Mouse (Mus musculus) layer of hippocampus, postnatal 14 days (tissue): Measurements from ENCODE around the gene Serpina11. TPM values are rescaled to one million over a fixed set of nuclear protein-coding genes. Genes with fewer than 3 reads are reported as not detected.
"Not testable (repeated sequence)": the region's sequence is repeated elsewhere in the genome, so short reads cannot be mapped to it uniquely, and the experiment has no call there.

Experiments
- DNase-seq, 2 experiments: peaks; one replicate each; pipeline ENCODE4 v3.0.0; 2021 to 2022; ENCODE audit warnings: low spot score in 2 of 2, mixed read lengths in 1 of 2
- total RNA-seq, 2 experiments: library from RNA; stranded (reverse); gene quantifications; 2 replicates each; pipeline ENCODE4 v1.2.3; 2021

Gene Serpina11
- total RNA-seq, 2 experiments from 2014 or later = not detected

DNA sequence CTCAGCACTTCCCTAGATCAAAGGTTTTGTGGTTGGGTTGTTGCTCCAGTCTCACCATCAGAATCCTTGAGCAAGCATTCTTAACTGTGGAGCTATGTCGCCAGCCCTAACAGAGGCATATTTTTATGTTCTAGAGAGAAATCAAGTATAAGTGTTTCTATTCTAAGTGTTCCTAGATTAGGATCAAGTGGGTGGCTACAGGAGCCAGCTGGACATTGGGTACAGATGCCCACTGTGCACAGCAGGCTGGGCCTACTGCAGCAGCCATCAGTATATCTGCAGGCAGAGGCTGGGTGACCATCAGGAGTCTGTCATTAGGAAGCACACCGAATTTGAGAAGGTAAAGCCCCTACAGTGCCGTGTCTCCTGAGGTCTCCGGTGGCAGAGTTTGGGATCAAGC lies 18.7 kb downstream of the Serpina11 start:
- DNase-seq = no peak

- DNase-seq = no peak
Measured at GRCm38 (mm10) chr12:103969577-103970116, 20.1 kb downstream of the Serpina11 start.

DNA sequence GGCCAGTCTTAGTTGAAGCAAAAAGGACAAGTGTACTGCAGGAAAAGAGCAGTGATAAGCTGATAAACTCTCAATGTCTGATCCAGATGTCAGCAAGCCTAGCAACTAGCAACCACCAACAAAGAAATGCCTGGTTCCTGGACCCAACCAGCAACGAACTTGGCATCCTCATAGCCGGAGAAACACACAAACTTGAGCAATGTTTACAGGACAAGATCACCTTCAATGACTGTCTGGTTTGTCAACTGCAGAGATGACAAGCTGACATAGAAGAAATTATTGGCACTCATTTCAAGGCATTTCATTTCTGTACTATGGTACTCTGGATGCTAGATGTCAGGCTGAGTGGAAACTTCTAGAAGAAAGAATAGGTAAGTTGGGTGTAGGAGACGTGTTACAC lies 23.0 kb downstream of the Serpina11 start:
- DNase-seq = no peak

- no peak for DNase-seq
Measured at GRCm38 (mm10) chr12:103963288-103963687, 26.5 kb downstream of the Serpina11 start.

DNA sequence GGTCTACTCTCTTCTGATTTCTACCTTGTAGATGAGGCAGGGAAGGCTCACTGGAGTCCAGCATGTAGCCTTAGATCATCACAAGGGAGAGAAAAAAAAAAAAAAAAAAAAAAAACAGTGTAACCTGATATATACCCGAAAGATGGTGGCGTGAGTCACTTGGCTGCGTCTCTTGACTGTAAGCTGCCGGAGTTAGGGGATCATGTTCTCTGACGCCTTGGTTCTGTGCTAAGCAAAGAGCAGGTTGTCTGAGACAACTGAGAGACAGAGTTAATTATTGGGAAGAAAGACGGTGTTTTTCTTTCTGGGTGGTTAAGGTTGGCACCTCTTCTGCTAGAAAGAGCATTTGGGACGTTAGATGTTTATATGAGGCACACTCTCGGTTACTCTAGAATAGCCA lies 26.9 kb downstream of the Serpina11 start:
- no peak for DNase-seq

- DNase-seq = no peak
Measured at GRCm38 (mm10) chr12:103962337-103962736, 27.4 kb downstream of the Serpina11 start.

- no peak for DNase-seq
Measured at GRCm38 (mm10) chr12:103961716-103962115, 28.0 kb downstream of the Serpina11 start.

DNA sequence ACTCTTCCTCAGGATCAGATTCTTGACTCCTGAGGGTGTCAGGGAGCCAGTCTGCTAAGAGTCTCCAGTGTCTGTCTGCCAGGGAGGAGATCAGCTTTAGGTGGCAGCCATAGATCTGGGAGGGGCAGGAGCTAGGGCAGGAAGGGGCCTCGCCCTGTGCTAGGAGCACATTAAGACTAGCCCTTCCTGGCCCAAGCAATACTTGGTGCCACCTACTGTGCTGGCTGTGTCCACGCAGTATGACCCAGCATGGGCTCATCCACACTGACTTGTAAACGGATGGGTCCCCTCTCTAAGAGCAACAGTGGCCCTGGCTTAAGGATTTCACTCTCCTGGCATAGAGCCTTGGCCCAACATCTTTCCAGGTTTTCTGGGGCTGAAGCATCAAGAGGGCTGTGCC lies 31.0 kb downstream of the Serpina11 start, which contains the start of gene Serpina1e:
Gene Serpina1e, minus strand, starts transcription at position 178 of the 400 bp plus-strand sequence.
- no peak for DNase-seq

- not testable (repeated sequence) for DNase-seq
Measured at GRCm38 (mm10) chr12:103956555-103956954, 33.2 kb downstream of the Serpina11 start.

- DNase-seq = not testable (repeated sequence)
Measured at GRCm38 (mm10) chr12:103952972-103953371, 36.8 kb downstream of the Serpina11 start.

- no peak for DNase-seq
Measured at GRCm38 (mm10) chr12:103946243-103946642, 43.5 kb downstream of the Serpina11 start.

Other genes with a start within 250 kb of the Serpina11 start
- gene Serpina1d, start 216.4 kb downstream of the Serpina11 start, total RNA-seq = not detected
- gene Serpina1b, start 159.6 kb downstream of the Serpina11 start, total RNA-seq = not detected
- gene Serpina1a, start 126.4 kb downstream of the Serpina11 start, total RNA-seq = not detected
- gene Serpina1c, start 85.1 kb downstream of the Serpina11 start, total RNA-seq = not detected
- not detected for gene Serpina1e, start 31.0 kb downstream of the Serpina11 start, total RNA-seq
- under 1 TPM in 1 of 2 experiments, not detected in 1; 0.18 TPM for gene Serpina9, start 23.8 kb upstream of the Serpina11 start, total RNA-seq
- gene Serpina12, start 54.5 kb upstream of the Serpina11 start, total RNA-seq = not detected
- not detected for gene Serpina5, start 111.2 kb upstream of the Serpina11 start, total RNA-seq
- gene Serpina3a, start 122.8 kb upstream of the Serpina11 start, total RNA-seq = not detected
- gene Serpina3b, start 138.0 kb upstream of the Serpina11 start, total RNA-seq = not detected
- gene Serpina3c, start 163.9 kb upstream of the Serpina11 start, total RNA-seq = under 1 TPM in 1 of 2 experiments, not detected in 1; 0.32 TPM
- not detected for gene Serpina3f, start 224.6 kb upstream of the Serpina11 start, total RNA-seq
- 1 to 10 TPM in 1 of 2 experiments, under 1 TPM in 1; 0.76 to 1.2 TPM for gene Serpina3g, start 246.3 kb upstream of the Serpina11 start, total RNA-seq